17 mouse cellular contexts compared by ENCODE assay signal in genomic region chr7:44626966-44627365, GRCm38 (mm10). TPM values are rescaled to one million over a fixed set of nuclear protein-coding genes. Genes with fewer than 3 reads are reported as not detected.
"Had no signal": no experiment of that assay in that cellular context is flagged by ENCODE, and none has a peak within 500 bp of the region (broad histone marks: within the 10 kb centered on the region; RNA-seq: fewer than 3 reads in every experiment).

No protein-coding gene starts in this region.

- DNase-seq: gastrocnemius, postnatal 14 days; gastrocnemius, postnatal 36 days; heart, adult 18-20 months; heart, postnatal 10 days; heart, postnatal 36 days; kidney, adult 11 months; kidney, adult 2 months; kidney, adult 9 months; kidney, postnatal 14 days; kidney, postnatal 36 days; layer of hippocampus, adult 9-11 months; layer of hippocampus, postnatal 36 days; left cerebral cortex, postnatal 4 days had no signal

RNA-seq across cellular contexts. Expression of gene Kcnc3, which starts 36.5 kb away (rescaled TPM):
- total RNA-seq: hematopoietic stem cell, adult 5-6 weeks had no signal

RNA-seq across cellular contexts. Expression of gene Napsa, which starts 54.8 kb away (rescaled TPM):
- total RNA-seq: gastrocnemius, postnatal 14 days; hindbrain, postnatal 0 days; layer of hippocampus, adult 18-20 months; left cerebral cortex, adult 8-10 months had no signal
